Mouse (Mus musculus) testis, adult 2 months (tissue): ENCODE data around the gene Irx2.

Experiments
- CTCF ChIP-seq: fragments of 200-500 bp; IDR thresholded peaks from 2 replicates; pipeline ENCODE4 v1.5.1; 2012; ENCODE audit warnings: low read depth, mild to moderate bottlenecking, inconsistent platforms, low read length, moderate library complexity; ENCODE audit not compliant: control insufficient read depth, insufficient read depth, insufficient replicate concordance
- POLR2A ChIP-seq: fragments of 200-500 bp; IDR thresholded peaks from 2 replicates; pipeline ENCODE4 v1.6.1; 2012; ENCODE audit warnings: low read depth, mild to moderate bottlenecking, inconsistent platforms, low read length, moderate library complexity; ENCODE audit not compliant: control insufficient read depth

- no peak for TF ChIP-seq CTCF
- TF ChIP-seq POLR2A = no peak
Measured at GRCm38 (mm10) chr13:72636331-72636851, 7.8 kb downstream of the Irx2 start.
